Mouse (Mus musculus): ENCODE data around the gene Trim27. TPM values are rescaled to one million over a fixed set of nuclear protein-coding genes. Genes with fewer than 3 reads are reported as not detected.
A peak's percentile ranks its signal among the peaks of the same experiment; 100 is the strongest.

Trim27 gene
- total RNA-seq (2012; rRNA removed) (146 and 176 TPM in 2 replicates), total RNA-seq (2014; rRNA removed) (134 and 141 TPM in 2 replicates), polyA plus RNA-seq (2012; ENCODE audit: insufficient read length, low read depth) (185 and 198 TPM in 2 replicates)

- H3K27ac ChIP-seq (ENCODE audit: insufficient read depth, low read depth) = peak within 1 kb of the TSS; percentile 89
- dilution Hi-C loops (cut with MboI; ENCODE audit: extremely low pct_ligation_motif_present, extremely low pct_unique_long_range_greater_than_20kb, low sequenced_read_pairs) (no loop called here), in situ Hi-C loops (cut with MboI; ENCODE audit: low pct_ligation_motif_present, low pct_unique_long_range_greater_than_20kb, low sequenced_read_pairs) (loop anchor here (5.0 to 10.0 kb wide), 2 partner anchors 43 to 845 kb away; no protein-coding TSS in a partner anchor)
- peaks cover 15 to 27% of the 10 kb centered on the region in 2 experiments for H3K36me3 ChIP-seq (replicated peaks in 1 of 2; ENCODE audit: control insufficient read depth in 1 of 2, insufficient read depth in 1 of 2, low read length in 1 of 2)
- H3K4me2 ChIP-seq (ENCODE audit: insufficient read depth, low read depth, poor library complexity, severe bottlenecking) = peak within 1 kb of the TSS; percentile 98
- H3K27me3 ChIP-seq (replicated peaks) = peaks cover 3% of the 10 kb centered on the region
- no peaks in the 10 kb centered on the region for H3K9me3 ChIP-seq (replicated peaks; ENCODE audit: low read length)
- H3K4me3 ChIP-seq (replicated peaks in 1 of 3; ENCODE audit: low read depth in 2 of 3, low read length in 2 of 3, poor library complexity in 1 of 3) = peak within 1 kb of the TSS; percentile 86 to 100 (median 99)
- no peak for DNase-seq (ENCODE audit: extremely low read depth)
- peaks cover 6 to 47% of the 10 kb centered on the region in 2 experiments for H3K4me1 ChIP-seq (ENCODE audit: control insufficient read depth in 1 of 2, insufficient read depth in 2 of 2)
- peak within 1 kb of the TSS; percentile 81 for H3K9ac ChIP-seq (ENCODE audit: insufficient read depth, low read depth)
- peaks cover 37% of the 10 kb centered on the region for H3K79me2 ChIP-seq (replicated peaks; ENCODE audit: control insufficient read depth, extremely low read depth, insufficient read depth, poor library complexity, severe bottlenecking)
- no peak for TF ChIP-seq TCF12 (IDR thresholded peaks at IDR 0.05; ENCODE audit: low read depth, low read length)
- no peak for TF ChIP-seq EP300 (IDR thresholded peaks at IDR 0.05; ENCODE audit: low read length)
- TF ChIP-seq BHLHE40 (IDR thresholded peaks at IDR 0.05; ENCODE audit: low read depth, low read length) = 0 out of 2 replicates have a peak, but pooled peaks have one; percentile 38
- TF ChIP-seq MXI1 (IDR thresholded peaks at IDR 0.05; ENCODE audit: low read depth, low read length) = peak; percentile 75; the same call in 1 of the 2 replicates
Observed at GRCm38 (mm10) chr13:21179367-21179723, at the start of gene Trim27. Gene Trim27, plus strand, starts transcription at chr13:21179445.

- dilution Hi-C loops (cut with MboI; ENCODE audit: extremely low pct_ligation_motif_present, extremely low pct_unique_long_range_greater_than_20kb, low sequenced_read_pairs) = no loop called here
Observed at GRCm38 (mm10) chr13:21142421-21142820, 36.8 kb upstream of the Trim27 start.

GRCm38 (mm10) chr13:21145767-21146166 lies 33.5 kb upstream of the Trim27 start, which contains the start of gene Olfr1368:
Gene Olfr1368, minus strand, starts transcription at chr13:21145867.
- no peaks in the 10 kb centered on the region for H3K79me2 ChIP-seq (replicated peaks; ENCODE audit: control insufficient read depth, extremely low read depth, insufficient read depth, poor library complexity, severe bottlenecking)
- no peak within 1 kb of the TSS for H3K4me2 ChIP-seq (ENCODE audit: insufficient read depth, low read depth, poor library complexity, severe bottlenecking)
- TF ChIP-seq JUND (conservative IDR thresholded peaks at IDR 0.05; ENCODE audit: low read depth, low read length) (no peak), ZNF384 (IDR thresholded peaks at IDR 0.05; ENCODE audit: low read depth, low read length) (no peak), UBTF (IDR thresholded peaks at IDR 0.05; ENCODE audit: low read depth, low read length) (no peak), TCF12 (IDR thresholded peaks at IDR 0.05; ENCODE audit: low read depth, low read length) (no peak), TBP (conservative IDR thresholded peaks at IDR 0.05; ENCODE audit: low read depth, low read length) (no peak), USF2 (conservative IDR thresholded peaks at IDR 0.05; ENCODE audit: low read depth, low read length) (no peak)
- H3K9me3 ChIP-seq (replicated peaks; ENCODE audit: low read length) = no peaks in the 10 kb centered on the region
- dilution Hi-C loops (cut with MboI; ENCODE audit: extremely low pct_ligation_motif_present, extremely low pct_unique_long_range_greater_than_20kb, low sequenced_read_pairs) (no loop called here), in situ Hi-C loops (cut with MboI; ENCODE audit: low pct_ligation_motif_present, low pct_unique_long_range_greater_than_20kb, low sequenced_read_pairs) (no loop called here)
- no peak within 1 kb of the TSS for H3K27ac ChIP-seq (ENCODE audit: insufficient read depth, low read depth)
- H3K9ac ChIP-seq (ENCODE audit: insufficient read depth, low read depth) = no peak within 1 kb of the TSS
- H3K27me3 ChIP-seq (replicated peaks) = no peaks in the 10 kb centered on the region
- no peak within 1 kb of the TSS for H3K4me3 ChIP-seq (replicated peaks in 1 of 3; ENCODE audit: low read depth in 2 of 3, low read length in 2 of 3, poor library complexity in 1 of 3)
- H3K4me1 ChIP-seq (ENCODE audit: control insufficient read depth in 1 of 2, insufficient read depth in 2 of 2) = no peaks in the 10 kb centered on the region
- no peaks in the 10 kb centered on the region for H3K36me3 ChIP-seq (replicated peaks in 1 of 2; ENCODE audit: control insufficient read depth in 1 of 2, insufficient read depth in 1 of 2, low read length in 1 of 2)
- no peak for DNase-seq (ENCODE audit: extremely low read depth)

More at GRCm38 (mm10) chr13:21142421-21142820, 36.8 kb upstream of the Trim27 start:
- Histone ChIP-seq H3K36me3 (replicated peaks in 1 of 2; ENCODE audit: control insufficient read depth in 1 of 2, insufficient read depth in 1 of 2, low read length in 1 of 2) (no peaks in the 10 kb centered on the region), H3K4me3 (replicated peaks in 1 of 3; ENCODE audit: low read depth in 2 of 3, low read length in 2 of 3, poor library complexity in 1 of 3) (no peak overlapping the region), H3K27ac (ENCODE audit: insufficient read depth, low read depth) (no peak overlapping the region), H3K4me1 (ENCODE audit: control insufficient read depth in 1 of 2, insufficient read depth in 2 of 2) (no peaks in the 10 kb centered on the region), H3K9me3 (replicated peaks; ENCODE audit: low read length) (no peaks in the 10 kb centered on the region), H3K27me3 (replicated peaks) (peaks cover 2% of the 10 kb centered on the region), H3K4me2 (ENCODE audit: insufficient read depth, low read depth, poor library complexity, severe bottlenecking) (no peak overlapping the region), H3K9ac (ENCODE audit: insufficient read depth, low read depth) (no peak overlapping the region), H3K79me2 (replicated peaks; ENCODE audit: control insufficient read depth, extremely low read depth, insufficient read depth, poor library complexity, severe bottlenecking) (no peaks in the 10 kb centered on the region)
- DNase-seq (ENCODE audit: extremely low read depth) = peak; percentile 11
- in situ Hi-C loops (cut with MboI; ENCODE audit: low pct_ligation_motif_present, low pct_unique_long_range_greater_than_20kb, low sequenced_read_pairs) = no loop called here
- TF ChIP-seq ZMIZ1 (IDR thresholded peaks at IDR 0.05; ENCODE audit: low read depth, low read length) (no peak), CTCF (conservative IDR thresholded peaks at IDR 0.05 in 1 of 2, IDR thresholded peaks at IDR 0.05 in 1 of 2; ENCODE audit: low read depth in 2 of 2, low read length in 2 of 2) (peak; percentile 27 to 70; a peak in 3 of 4 replicates), SMC3 (IDR thresholded peaks at IDR 0.05; ENCODE audit: low read depth, low read length) (peak; percentile 35), RAD21 (IDR thresholded peaks at IDR 0.05; ENCODE audit: low read depth, low read length) (peak; percentile 75)

Measured in CH12.LX (cell line).